Mouse (Mus musculus) lung, adult 2 months (tissue): ENCODE measurements around the gene Tas1r2.

Experiments used
- CTCF ChIP-seq: fragments of 200-500 bp; IDR thresholded peaks from 2 replicates; pipeline ENCODE4 v1.5.1; 2011; ENCODE audit warnings: mild to moderate bottlenecking, low read length, control low read depth; ENCODE audit not compliant: insufficient read depth
- POLR2A ChIP-seq: fragments of 200-500 bp; IDR thresholded peaks from 2 replicates; pipeline ENCODE4 v1.6.1; 2011; ENCODE audit warnings: low read depth, mild to moderate bottlenecking, control low read depth, low read length, borderline replicate concordance; ENCODE audit errors: extremely low read depth

GRCm38 (mm10) chr4:139636373-139636772, 17.0 kb upstream of the Tas1r2 start:
- TF ChIP-seq CTCF (peak; percentile 100), POLR2A (no peak)
